Mouse (Mus musculus): ENCODE measurements around the gene Pctp.

- TF ChIP-seq CTCF (IDR thresholded peaks at IDR 0.05; ENCODE audit: insufficient read depth, low read depth, low read length) (no peak), POLR2A (IDR thresholded peaks at IDR 0.05; ENCODE audit: insufficient read depth, low read depth, low read length) (no peak)
Measured at GRCm38 (mm10) chr11:89991661-89992060, 11.0 kb downstream of the Pctp start.

Measured in olfactory bulb, adult 2 months (tissue).